Mouse (Mus musculus) midbrain, embryonic 13.5 days (tissue): ENCODE measurements around the gene Zfand4. TPM values are rescaled to one million over a fixed set of nuclear protein-coding genes. Genes with fewer than 3 reads are reported as not detected.

Source experiments
- ATAC-seq: fragments of 200-750 bp; cut with Nextera tagmentation; 2 replicates; pipeline ENCODE4 v1.8.0; 2017; ENCODE audit warnings: mild to moderate bottlenecking, moderate TSS enrichment, moderate library complexity
- H3K27ac ChIP-seq: fragments of 300-500 bp; sonication (generic); 2 replicates; pipeline ENCODE4 v1.5.1; 2015; ENCODE audit warnings: inconsistent platforms, mild to moderate bottlenecking, moderate library complexity
- H3K27me3 ChIP-seq: fragments of 300-500 bp; sonication (generic); 2 replicates; pipeline ENCODE4 v1.6.1; 2015; ENCODE audit warnings: mild to moderate bottlenecking, inconsistent platforms
- H3K36me3 ChIP-seq: fragments of 300-500 bp; sonication (generic); 2 replicates; pipeline ENCODE4 v1.6.1; 2015; ENCODE audit warnings: mild to moderate bottlenecking, inconsistent platforms
- H3K4me1 ChIP-seq: fragments of 300-500 bp; sonication (generic); replicated peaks from 2 replicates; pipeline ENCODE4 v1.6.1; 2015; ENCODE audit warnings: inconsistent platforms
- H3K4me2 ChIP-seq: fragments of 300-500 bp; sonication (generic); replicated peaks from 2 replicates; pipeline ENCODE4 v1.6.1; 2015; ENCODE audit warnings: moderate library complexity, mild to moderate bottlenecking, inconsistent platforms
- H3K4me3 ChIP-seq: fragments of 300-500 bp; sonication (generic); replicated peaks from 2 replicates; pipeline ENCODE4 v1.5.1; 2015; ENCODE audit warnings: mild to moderate bottlenecking, inconsistent platforms
- H3K9ac ChIP-seq: fragments of 300-500 bp; sonication (generic); replicated peaks from 2 replicates; pipeline ENCODE4 v1.6.1; 2015; ENCODE audit warnings: mild to moderate bottlenecking, inconsistent platforms
- H3K9me3 ChIP-seq: fragments of 300-500 bp; sonication (generic); 2 replicates; pipeline ENCODE4 v1.6.1; 2016; ENCODE audit warnings: mild to moderate bottlenecking, inconsistent platforms
- WGBS: fragments of 180-500 bp; shearing (Covaris S2); methylation state at CpG from one replicate; pipeline ENCODE4 v1.1.7; 2015; 5-methylcytosine and 5-hydroxymethylcytosine counted together
- polyA plus RNA-seq: library from polyadenylated mRNA; unstranded; fragments of >200 nt; fragmentation: Nextera tagmentation; extraction: Ambion mirVana; gene quantifications from 2 replicates; pipeline ENCODE4 v1.2.1, GENCODE M21; 2015

The Zfand4 gene
- polyA plus RNA-seq, 1 experiment from 2014 or later: 11.5 TPM

DNA sequence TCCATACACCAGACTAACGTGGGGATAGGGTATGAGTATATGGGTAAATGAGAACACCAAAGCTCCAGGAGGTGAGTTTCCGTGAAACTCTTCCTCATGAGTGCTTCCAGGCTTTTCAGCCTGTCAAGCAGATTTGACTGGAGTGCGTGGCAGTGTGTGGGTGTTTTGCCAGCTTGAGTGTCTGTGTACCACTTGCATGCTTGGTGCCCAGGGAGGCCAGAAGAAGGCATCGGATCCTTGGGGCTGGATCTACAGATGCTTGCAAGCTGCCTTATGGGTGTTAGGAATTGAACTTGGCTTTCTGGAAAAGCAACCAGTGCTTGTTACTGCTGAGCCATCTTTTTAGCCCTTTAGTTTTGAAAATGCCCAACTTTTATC lies 92.9 kb downstream of the Zfand4 start:
- no peak overlapping the region for H3K9ac ChIP-seq
- H3K4me1 ChIP-seq: no peaks in the 10 kb centered on the region
- ATAC-seq: no peak
- H3K4me3 ChIP-seq: no peak overlapping the region
- H3K9me3 ChIP-seq: no peaks in the 10 kb centered on the region
- no peaks in the 10 kb centered on the region for H3K36me3 ChIP-seq
- WGBS: 72% methylated on average over 4 of the region's 4 CpGs
- no peaks in the 10 kb centered on the region for H3K27me3 ChIP-seq
- no peak overlapping the region for H3K4me2 ChIP-seq
- H3K27ac ChIP-seq: no peak overlapping the region

GRCm38 (mm10) chr6:116358056-116358455 lies 94.0 kb downstream of the Zfand4 start:
- Histone ChIP-seq H3K36me3 (no peaks in the 10 kb centered on the region), H3K4me3 (no peak overlapping the region), H3K27ac (no peak overlapping the region), H3K9me3 (no peaks in the 10 kb centered on the region), H3K9ac (no peak overlapping the region), H3K27me3 (no peaks in the 10 kb centered on the region), H3K4me1 (no peaks in the 10 kb centered on the region), H3K4me2 (no peak overlapping the region)
- whole genome bisulfite sequencing: 76% methylated on average over 8 of the region's 8 CpGs
- no peak for ATAC-seq

GRCm38 (mm10) chr6:116359256-116359655 lies 95.2 kb downstream of the Zfand4 start:
- no peaks in the 10 kb centered on the region for H3K4me1 ChIP-seq
- no peak overlapping the region for H3K4me2 ChIP-seq
- no peaks in the 10 kb centered on the region for H3K27me3 ChIP-seq
- 83% methylated on average over 3 of the region's 3 CpGs for WGBS
- H3K9me3 ChIP-seq: no peaks in the 10 kb centered on the region
- H3K4me3 ChIP-seq: no peak overlapping the region
- no peak for ATAC-seq
- no peak overlapping the region for H3K27ac ChIP-seq
- H3K9ac ChIP-seq: 0 out of 2 replicates have a peak overlapping the region, but pooled peaks have one; percentile 10
- H3K36me3 ChIP-seq: no peaks in the 10 kb centered on the region

- Histone ChIP-seq H3K4me3 (no peak overlapping the region), H3K27ac (no peak overlapping the region), H3K4me1 (no peaks in the 10 kb centered on the region), H3K36me3 (no peaks in the 10 kb centered on the region), H3K4me2 (no peak overlapping the region), H3K9me3 (no peaks in the 10 kb centered on the region), H3K27me3 (no peaks in the 10 kb centered on the region), H3K9ac (no peak overlapping the region)
- ATAC-seq: no peak
- 93% methylated on average over 3 of the region's 3 CpGs for WGBS
These were observed 97.4 kb downstream of the Zfand4 start for GRCm38 (mm10) chr6:116361463-116361862.

GRCm38 (mm10) chr6:116361993-116362392 lies 98.0 kb downstream of the Zfand4 start:
- H3K4me3 ChIP-seq: no peak overlapping the region
- ATAC-seq: no peak
- H3K36me3 ChIP-seq: no peaks in the 10 kb centered on the region
- 95% methylated on average over 4 of the region's 4 CpGs for WGBS
- H3K27me3 ChIP-seq: no peaks in the 10 kb centered on the region
- no peaks in the 10 kb centered on the region for H3K4me1 ChIP-seq
- no peaks in the 10 kb centered on the region for H3K9me3 ChIP-seq
- H3K4me2 ChIP-seq: no peak overlapping the region
- no peak overlapping the region for H3K9ac ChIP-seq
- no peak overlapping the region for H3K27ac ChIP-seq

DNA sequence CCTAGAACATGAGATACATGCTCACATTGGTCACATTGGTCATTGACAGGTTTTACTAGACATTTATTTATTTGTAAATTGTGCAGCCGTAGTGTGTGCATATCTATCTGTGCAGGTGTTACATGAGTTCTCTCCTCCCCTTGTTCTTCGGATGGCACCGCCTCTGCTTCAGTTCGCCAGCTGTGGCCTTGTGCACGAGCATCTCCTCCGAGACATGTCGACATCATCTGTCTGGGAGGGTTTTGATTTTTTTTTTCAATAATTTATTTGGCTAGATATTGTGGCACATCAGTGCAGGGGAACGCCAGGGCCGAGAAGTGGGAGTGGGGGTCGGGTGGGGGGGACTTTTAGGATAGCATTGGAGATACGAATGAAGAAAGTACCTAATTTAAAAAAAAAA lies 103.9 kb downstream of the Zfand4 start:
- no peaks in the 10 kb centered on the region for H3K27me3 ChIP-seq
- H3K4me2 ChIP-seq: no peak overlapping the region
- no peak overlapping the region for H3K9ac ChIP-seq
- ATAC-seq: no peak
- no peaks in the 10 kb centered on the region for H3K9me3 ChIP-seq
- no peak overlapping the region for H3K27ac ChIP-seq
- H3K4me3 ChIP-seq: no peak overlapping the region
- 0 out of 2 replicates have a peak, but pooled peaks cover 4% of the 10 kb centered on the region for H3K4me1 ChIP-seq
- 73% methylated on average over 11 of the region's 11 CpGs for WGBS
- H3K36me3 ChIP-seq: no peaks in the 10 kb centered on the region

DNA sequence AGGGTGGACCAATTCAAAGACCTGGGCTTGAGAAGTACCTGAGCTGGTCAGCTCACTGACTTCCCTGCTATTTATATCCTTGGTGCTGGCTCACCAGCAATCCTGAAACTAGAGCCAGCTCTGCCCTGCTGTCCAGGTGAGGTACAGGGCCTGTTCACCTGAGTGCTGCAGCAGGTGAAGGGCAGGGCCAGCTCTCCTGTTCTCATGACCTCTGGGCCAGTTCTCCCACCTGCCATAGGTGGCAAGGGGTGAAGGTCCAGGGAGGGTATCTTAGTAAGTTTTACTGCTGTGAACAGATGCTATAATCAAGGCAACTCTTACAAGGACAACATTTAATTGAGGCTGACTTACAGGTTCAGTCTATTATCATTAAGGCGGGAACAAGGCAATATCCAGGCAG lies 105.8 kb downstream of the Zfand4 start:
- 0 out of 2 replicates have a peak, but pooled peaks cover 4% of the 10 kb centered on the region for H3K4me1 ChIP-seq
- H3K9ac ChIP-seq: no peak overlapping the region
- 87% methylated on average over 1 of the region's 1 CpGs for WGBS
- no peak for ATAC-seq
- H3K4me2 ChIP-seq: no peak overlapping the region
- no peaks in the 10 kb centered on the region for H3K9me3 ChIP-seq
- H3K36me3 ChIP-seq: no peaks in the 10 kb centered on the region
- H3K4me3 ChIP-seq: no peak overlapping the region
- H3K27ac ChIP-seq: no peak overlapping the region
- H3K27me3 ChIP-seq: no peaks in the 10 kb centered on the region

GRCm38 (mm10) chr6:116370216-116370976 lies 106.4 kb downstream of the Zfand4 start:
- Histone ChIP-seq H3K36me3 (no peaks in the 10 kb centered on the region), H3K9ac (no peak overlapping the region), H3K4me1 (0 out of 2 replicates have a peak, but pooled peaks cover 4% of the 10 kb centered on the region), H3K9me3 (no peaks in the 10 kb centered on the region), H3K27ac (no peak overlapping the region), H3K27me3 (no peaks in the 10 kb centered on the region), H3K4me2 (no peak overlapping the region), H3K4me3 (no peak overlapping the region)
- 89% methylated on average over 6 of the region's 6 CpGs for WGBS
- ATAC-seq: peak; percentile 20; the same call in 1 of the 2 replicates

DNA sequence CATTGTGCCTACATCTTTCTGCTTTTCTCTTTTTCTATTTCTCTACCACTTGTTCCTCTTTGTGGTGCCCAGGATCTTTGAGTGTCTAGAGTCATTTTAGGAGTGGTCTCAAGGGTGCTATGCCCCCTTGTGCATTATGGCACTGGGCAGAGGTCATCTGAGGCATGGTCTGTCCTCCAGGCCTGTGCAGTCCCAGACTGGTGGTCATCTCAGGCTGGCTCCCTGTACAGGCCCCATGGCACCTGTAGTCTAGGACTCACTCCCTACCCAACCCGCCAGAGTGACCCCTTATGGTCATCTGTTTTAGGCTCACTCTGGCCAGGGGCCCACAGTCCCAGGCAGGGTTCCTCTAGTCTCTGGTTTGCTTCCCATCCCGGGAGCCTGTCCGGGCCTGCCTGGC lies 107.5 kb downstream of the Zfand4 start:
- no peaks in the 10 kb centered on the region for H3K9me3 ChIP-seq
- no peak overlapping the region for H3K4me3 ChIP-seq
- 97% methylated on average over 3 of the region's 3 CpGs for WGBS
- 0 out of 2 replicates have a peak, but pooled peaks cover 4% of the 10 kb centered on the region for H3K4me1 ChIP-seq
- H3K9ac ChIP-seq: no peak overlapping the region
- no peak overlapping the region for H3K27ac ChIP-seq
- H3K36me3 ChIP-seq: no peaks in the 10 kb centered on the region
- H3K4me2 ChIP-seq: no peak overlapping the region
- H3K27me3 ChIP-seq: no peaks in the 10 kb centered on the region
- ATAC-seq: no peak

DNA sequence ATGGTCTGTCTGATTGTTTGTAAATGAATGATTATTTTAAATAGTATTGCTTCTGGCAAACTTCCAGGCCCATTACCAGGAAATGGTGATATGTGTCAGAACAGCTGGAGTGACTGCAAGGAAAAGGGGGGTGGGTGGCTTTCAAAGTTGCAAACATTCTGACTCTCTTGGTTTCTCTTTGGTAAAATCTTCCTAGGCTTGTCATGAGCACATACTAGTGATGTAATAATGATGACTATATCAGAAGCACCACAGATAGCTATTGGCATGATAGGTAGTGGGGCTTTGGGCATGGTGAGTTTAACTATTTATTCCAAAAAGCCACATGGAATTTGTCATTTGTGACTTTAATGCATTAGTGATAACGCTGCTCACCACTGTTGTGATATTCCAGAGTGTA lies 110.1 kb downstream of the Zfand4 start:
- 95% methylated on average over 1 of the region's 1 CpGs for WGBS
- Histone ChIP-seq H3K9ac (no peak overlapping the region), H3K9me3 (no peaks in the 10 kb centered on the region), H3K27ac (no peak overlapping the region), H3K36me3 (no peaks in the 10 kb centered on the region), H3K27me3 (no peaks in the 10 kb centered on the region), H3K4me1 (0 out of 2 replicates have a peak, but pooled peaks cover 4% of the 10 kb centered on the region), H3K4me3 (no peak overlapping the region), H3K4me2 (no peak overlapping the region)
- no peak for ATAC-seq

DNA sequence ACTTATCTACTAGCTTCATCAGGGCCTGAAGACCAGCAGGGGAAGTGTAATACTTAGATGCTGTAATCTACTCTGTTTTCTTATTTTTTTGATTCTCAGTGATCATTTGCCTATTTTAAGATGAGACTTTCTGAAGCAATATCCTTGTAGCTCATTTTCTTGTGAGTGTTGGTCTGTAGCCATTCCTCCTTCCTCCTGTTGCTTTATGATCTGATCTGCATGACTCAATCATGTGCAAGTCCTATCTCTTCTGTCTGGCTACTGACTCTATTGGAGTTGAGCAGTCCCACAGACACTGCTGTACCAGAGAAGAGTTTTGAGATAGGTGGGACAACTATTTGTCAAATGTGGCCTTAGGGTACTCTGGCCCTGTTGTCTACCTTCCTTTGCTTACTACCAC lies 110.6 kb downstream of the Zfand4 start:
- Histone ChIP-seq H3K9ac (no peak overlapping the region), H3K4me3 (no peak overlapping the region), H3K36me3 (no peaks in the 10 kb centered on the region; the same call in 1 of the 2 replicates), H3K4me1 (0 out of 2 replicates have a peak, but pooled peaks cover 4% of the 10 kb centered on the region), H3K27me3 (no peaks in the 10 kb centered on the region), H3K27ac (no peak overlapping the region), H3K9me3 (no peaks in the 10 kb centered on the region), H3K4me2 (no peak overlapping the region)
- no peak for ATAC-seq

DNA sequence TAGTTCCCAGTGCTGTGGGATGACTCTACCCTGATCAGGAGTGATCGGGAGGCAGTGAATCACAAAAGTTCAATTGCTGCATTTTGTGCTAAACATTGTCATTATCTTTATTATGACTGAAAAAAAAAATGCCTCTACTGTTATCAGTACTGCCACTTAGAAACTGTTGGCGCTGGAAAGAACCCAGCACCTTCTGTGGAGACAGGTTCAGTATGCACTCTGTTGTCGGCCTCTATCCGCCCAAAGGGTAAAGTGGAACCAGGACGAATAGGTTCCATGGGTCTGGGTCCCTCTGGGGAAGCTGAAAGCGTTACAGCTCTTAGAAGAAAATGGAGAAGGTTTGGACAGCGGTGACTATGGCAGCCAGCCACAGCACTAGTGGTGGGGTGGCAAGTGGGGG lies 114.9 kb downstream of the Zfand4 start:
- ATAC-seq: no peak
- no peak overlapping the region for H3K9ac ChIP-seq
- no peaks in the 10 kb centered on the region; the same call in 1 of the 2 replicates for H3K36me3 ChIP-seq
- no peaks in the 10 kb centered on the region for H3K27me3 ChIP-seq
- H3K27ac ChIP-seq: no peak overlapping the region
- 95% methylated on average over 7 of the region's 7 CpGs for WGBS
- no peak overlapping the region for H3K4me2 ChIP-seq
- no peak overlapping the region for H3K4me3 ChIP-seq
- H3K4me1 ChIP-seq: peaks cover 11% of the 10 kb centered on the region
- no peaks in the 10 kb centered on the region for H3K9me3 ChIP-seq
